Mouse (Mus musculus) heart, embryonic 12.5 days (tissue): ENCODE results near the gene Rab32. TPM values are rescaled to one million over a fixed set of nuclear protein-coding genes. Genes with fewer than 3 reads are reported as not detected.
"Not testable (repeated sequence)": the region's sequence is repeated elsewhere in the genome, so short reads cannot be mapped to it uniquely, and the experiment has no call there.

Experiments
- ATAC-seq: fragments of 200-750 bp; cut with Nextera tagmentation; 2 replicates; pipeline ENCODE4 v1.8.0; 2017; ENCODE audit warnings: moderate TSS enrichment, moderate library complexity; ENCODE audit not compliant: insufficient number of reproducible peaks, low FRiP score
- H3K27ac ChIP-seq: fragments of 300-500 bp; sonication (generic); 2 replicates; pipeline ENCODE4 v1.5.1; 2016; ENCODE audit warnings: mild to moderate bottlenecking, moderate library complexity; ENCODE audit not compliant: poor library complexity, severe bottlenecking
- H3K27me3 ChIP-seq: fragments of 300-500 bp; sonication (generic); replicated peaks from 2 replicates; pipeline ENCODE4 v1.6.1; 2016; ENCODE audit warnings: mild to moderate bottlenecking, moderate library complexity
- H3K36me3 ChIP-seq: fragments of 300-500 bp; sonication (generic); 2 replicates; pipeline ENCODE4 v1.6.1; 2016; ENCODE audit warnings: mild to moderate bottlenecking, moderate library complexity
- H3K4me1 ChIP-seq: fragments of 300-500 bp; sonication (generic); replicated peaks from 2 replicates; pipeline ENCODE4 v1.6.1; 2016; ENCODE audit warnings: mild to moderate bottlenecking
- H3K4me2 ChIP-seq: fragments of 300-500 bp; sonication (generic); 2 replicates; pipeline ENCODE4 v1.6.1; 2016; ENCODE audit warnings: mild to moderate bottlenecking, moderate library complexity
- H3K4me3 ChIP-seq: fragments of 300-500 bp; sonication (generic); 2 replicates; pipeline ENCODE4 v1.5.1; 2016; ENCODE audit warnings: mild to moderate bottlenecking
- H3K9ac ChIP-seq: fragments of 300-500 bp; sonication (generic); 2 replicates; pipeline ENCODE4 v1.6.1; 2016; ENCODE audit warnings: mild to moderate bottlenecking, moderate library complexity
- H3K9me3 ChIP-seq: fragments of 300-500 bp; sonication (generic); replicated peaks from 2 replicates; pipeline ENCODE4 v1.6.1; 2016; ENCODE audit warnings: mild to moderate bottlenecking, moderate library complexity
- WGBS: fragments of 180-500 bp; shearing (Covaris S2); methylation state at CpG from one replicate; pipeline ENCODE4 v1.1.7; 2016; 5-methylcytosine and 5-hydroxymethylcytosine counted together
- polyA plus RNA-seq: library from polyadenylated mRNA; unstranded; fragments of >200 nt; fragmentation: Nextera tagmentation; extraction: Ambion mirVana; gene quantifications from 2 replicates; pipeline ENCODE4 v1.2.1, GENCODE M21; 2016

Gene Rab32
- 11.0 and 11.6 TPM in 2 replicates for polyA plus RNA-seq

DNA sequence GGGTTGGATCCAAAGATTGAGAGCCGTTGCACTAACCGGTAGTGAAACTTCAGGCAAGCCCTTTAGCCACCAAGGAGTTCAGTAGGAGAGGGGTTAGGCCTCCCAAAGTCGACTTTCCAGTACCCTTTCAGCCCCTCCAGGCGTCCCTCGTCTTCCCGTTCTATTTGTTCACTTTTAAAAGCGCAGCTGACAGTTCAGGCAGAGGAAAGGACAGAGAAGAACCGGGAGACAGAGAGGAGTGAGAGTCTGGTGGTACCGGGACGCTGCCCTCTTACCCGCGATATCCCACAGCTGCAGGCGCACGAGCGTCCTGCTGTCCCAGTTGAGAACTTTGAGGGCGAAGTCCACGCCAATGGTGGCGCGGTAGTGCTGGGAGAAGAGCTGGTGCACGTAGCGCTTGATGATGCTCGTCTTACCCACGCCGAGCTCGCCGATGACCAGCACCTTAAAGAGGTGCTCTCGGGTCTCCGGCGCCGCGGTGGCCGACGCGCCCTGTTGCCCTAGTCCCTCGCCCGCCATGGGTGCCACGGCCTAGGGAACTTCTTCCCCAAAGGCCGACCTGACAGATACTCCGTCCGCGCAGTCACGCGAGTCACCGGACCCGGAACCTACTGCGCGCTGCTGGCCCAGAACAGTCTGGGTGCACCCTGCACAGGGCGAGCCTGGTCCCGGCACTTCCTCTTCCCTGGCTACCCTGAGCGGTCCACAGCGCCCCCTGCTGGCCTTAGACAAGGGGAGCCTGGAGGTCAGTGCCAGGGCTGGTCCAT is at the start of gene Rab32:
Rab32 (minus strand) TSS at position 696 of the 767 bp plus-strand sequence.
- Histone ChIP-seq H3K4me2 (peak within 1 kb of the TSS; percentile 91), H3K27me3 (no peaks in the 10 kb centered on the region), H3K36me3 (no peaks in the 10 kb centered on the region), H3K4me3 (peak within 1 kb of the TSS; percentile 73), H3K4me1 (no peaks in the 10 kb centered on the region), H3K9me3 (no peaks in the 10 kb centered on the region), H3K9ac (peak within 1 kb of the TSS; percentile 71), H3K27ac (no peak within 1 kb of the TSS)
- ATAC-seq, result peak; percentile 95
- WGBS, result under 1% methylated on average over 50 of the region's 51 CpGs

DNA sequence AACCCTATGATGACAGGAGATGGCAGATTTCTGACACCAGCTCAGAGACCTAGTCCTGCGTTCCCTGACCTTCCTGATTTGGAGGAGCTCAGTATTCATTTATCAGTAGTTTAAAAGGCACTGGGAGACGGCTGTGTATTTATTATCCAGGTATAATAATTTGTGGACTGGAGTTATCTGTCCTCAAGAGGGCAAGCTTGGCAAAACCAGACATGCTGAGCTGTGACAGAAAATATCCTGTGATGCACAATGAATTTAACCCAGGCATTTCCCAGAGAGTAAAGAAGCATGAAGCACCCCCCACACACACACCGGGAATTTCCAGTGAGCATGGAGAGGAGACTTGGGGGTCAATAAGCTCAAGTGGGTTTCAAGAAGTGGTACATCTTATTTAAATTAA is 42.7 kb upstream of the Rab32 start:
- no peaks in the 10 kb centered on the region for H3K27me3 ChIP-seq
- no peak overlapping the region for H3K9ac ChIP-seq
- 59% methylated on average over 3 of the region's 3 CpGs for WGBS
- H3K4me3 ChIP-seq, result no peak overlapping the region
- ATAC-seq, result no peak
- H3K9me3 ChIP-seq, result no peaks in the 10 kb centered on the region
- H3K27ac ChIP-seq, result no peak overlapping the region
- no peaks in the 10 kb centered on the region for H3K4me1 ChIP-seq
- H3K36me3 ChIP-seq, result no peaks in the 10 kb centered on the region
- no peak overlapping the region for H3K4me2 ChIP-seq

DNA sequence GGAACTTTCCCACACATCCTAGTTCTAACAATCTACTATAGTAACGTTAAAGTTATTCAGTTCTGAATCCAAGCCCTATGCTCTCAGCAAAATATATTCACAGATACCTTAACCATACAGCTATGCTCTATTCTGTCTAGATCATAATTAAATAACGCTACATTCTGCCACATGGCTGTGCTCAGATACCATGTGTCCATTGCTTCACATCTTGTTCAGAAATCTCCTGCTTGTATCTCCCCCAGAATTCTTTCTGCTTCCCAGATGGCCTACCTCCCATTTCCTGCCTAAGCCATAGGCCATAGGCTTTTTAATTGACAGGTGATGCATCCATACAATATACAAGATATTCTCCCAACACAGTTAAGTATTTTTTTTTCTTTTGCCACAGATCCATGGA is 39.4 kb upstream of the Rab32 start:
- not testable (repeated sequence) for H3K4me3 ChIP-seq, H3K36me3 ChIP-seq, ATAC-seq, H3K4me1 ChIP-seq, H3K4me2 ChIP-seq, H3K9me3 ChIP-seq, H3K9ac ChIP-seq, H3K27ac ChIP-seq, H3K27me3 ChIP-seq
- WGBS, result 84% methylated on average over 2 of the region's 2 CpGs

DNA sequence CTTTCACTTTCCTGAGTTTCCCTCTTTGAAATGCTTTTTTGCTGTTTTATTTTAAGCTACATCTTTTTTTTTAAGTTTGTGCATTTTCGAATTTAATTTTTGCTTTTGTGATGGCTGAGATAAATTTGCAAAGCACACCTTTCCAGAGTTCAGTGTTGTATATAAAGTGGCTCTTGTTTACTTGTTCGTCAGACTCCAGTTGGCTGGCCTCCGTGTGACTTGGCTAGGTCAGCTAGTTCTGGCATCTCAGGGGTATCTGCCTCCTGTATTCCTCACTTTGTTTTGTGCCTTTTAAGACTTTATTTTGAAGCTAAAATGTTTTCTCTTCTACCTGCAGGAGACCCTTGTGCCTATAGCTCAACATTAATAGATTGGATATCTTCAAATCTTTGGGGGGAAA is 22.7 kb upstream of the Rab32 start:
- ATAC-seq, result no peak
- Histone ChIP-seq H3K27me3 (no peaks in the 10 kb centered on the region), H3K36me3 (no peaks in the 10 kb centered on the region)

DNA sequence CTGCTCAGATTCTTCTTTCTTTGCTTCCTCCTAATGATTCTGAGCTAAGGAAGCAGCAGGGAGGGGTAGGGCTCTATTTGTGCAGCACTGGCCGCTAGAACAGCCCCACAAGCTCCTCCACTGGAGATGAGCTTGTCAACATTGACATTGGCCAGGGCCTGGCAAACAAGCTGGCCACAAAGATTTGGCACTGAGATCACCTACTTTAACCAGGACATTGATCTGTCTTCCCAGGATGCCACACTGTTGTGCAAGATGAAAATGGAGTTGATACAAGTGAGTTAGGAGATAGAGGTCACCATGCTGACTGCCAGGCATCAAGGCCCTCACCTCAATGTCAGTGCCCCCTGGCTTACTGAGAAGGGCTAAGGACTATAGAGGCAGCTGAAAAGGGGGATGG is 21.8 kb upstream of the Rab32 start:
- WGBS, result 54% methylated on average over 1 of the region's 1 CpGs
- ATAC-seq, result no peak
- Histone ChIP-seq H3K4me2 (no peak overlapping the region), H3K4me1 (no peaks in the 10 kb centered on the region), H3K27ac (no peak overlapping the region), H3K9me3 (peaks cover 5% of the 10 kb centered on the region), H3K9ac (no peak overlapping the region), H3K36me3 (no peaks in the 10 kb centered on the region), H3K4me3 (no peak overlapping the region), H3K27me3 (no peaks in the 10 kb centered on the region)

More for the DNA sequence above, 22.7 kb upstream of the Rab32 start:
- H3K27ac ChIP-seq, result no peak overlapping the region
- peaks cover 5% of the 10 kb centered on the region for H3K9me3 ChIP-seq
- no peak overlapping the region for H3K4me3 ChIP-seq
- H3K4me1 ChIP-seq, result no peaks in the 10 kb centered on the region
- no peak overlapping the region for H3K4me2 ChIP-seq
- WGBS, result 77% methylated on average over 3 of the region's 3 CpGs
- H3K9ac ChIP-seq, result no peak overlapping the region

DNA sequence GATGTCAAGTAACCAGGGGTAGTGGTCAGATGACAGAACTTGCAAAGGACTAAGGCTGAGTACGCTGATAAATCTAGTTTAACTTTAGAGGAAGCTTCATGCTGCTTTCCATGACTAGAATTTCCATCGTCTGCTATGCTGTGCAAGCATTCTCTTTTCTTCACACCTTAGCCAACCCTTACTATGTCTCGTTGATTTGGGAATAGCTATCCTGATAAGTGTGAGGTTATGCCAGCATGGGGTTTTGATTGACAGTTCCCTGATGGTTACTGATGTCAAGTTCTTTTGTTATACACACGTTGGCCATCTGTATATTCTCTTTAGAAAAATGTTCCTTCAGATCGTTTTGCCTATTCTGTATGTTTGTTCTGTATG is 259 bp upstream of the Rab32 start:
- H3K27ac ChIP-seq, result no peak overlapping the region
- H3K36me3 ChIP-seq, result no peaks in the 10 kb centered on the region
- ATAC-seq, result no peak
- H3K9ac ChIP-seq, result no peak overlapping the region
- no peaks in the 10 kb centered on the region for H3K27me3 ChIP-seq
- 32% methylated on average over 5 of the region's 5 CpGs for WGBS
- H3K4me1 ChIP-seq, result no peaks in the 10 kb centered on the region
- H3K4me2 ChIP-seq, result peak overlapping the region; percentile 91
- H3K9me3 ChIP-seq, result no peaks in the 10 kb centered on the region
- peak overlapping the region; percentile 73 for H3K4me3 ChIP-seq

DNA sequence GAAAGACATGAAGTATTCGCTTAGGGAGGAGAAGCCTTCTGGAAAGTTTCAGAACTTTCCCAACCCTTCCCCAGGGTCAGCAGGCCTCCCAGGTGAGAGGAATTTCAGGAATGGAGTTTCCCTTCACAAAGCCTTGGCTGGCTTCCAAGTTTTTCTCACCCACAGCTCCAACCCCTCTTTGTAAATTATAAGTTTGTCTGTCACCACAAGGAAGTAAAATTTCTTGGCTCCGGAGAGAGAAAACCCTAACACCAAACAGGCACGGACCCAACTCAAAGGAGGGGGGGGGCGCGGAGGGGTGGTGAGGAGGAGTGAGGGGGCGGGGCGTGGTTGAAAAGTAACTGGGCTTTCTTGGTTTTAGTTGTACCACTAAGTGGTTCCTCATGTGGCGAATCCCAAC is 980 bp downstream of the Rab32 start:
- H3K9ac ChIP-seq, result peak overlapping the region; percentile 71; the same call in 1 of the 2 replicates
- no peaks in the 10 kb centered on the region for H3K36me3 ChIP-seq
- H3K9me3 ChIP-seq, result no peaks in the 10 kb centered on the region
- ATAC-seq, result peak; percentile 54
- 4% methylated on average over 8 of the region's 8 CpGs for WGBS
- no peaks in the 10 kb centered on the region for H3K4me1 ChIP-seq
- peak overlapping the region; percentile 73 for H3K4me3 ChIP-seq
- peak overlapping the region; percentile 91 for H3K4me2 ChIP-seq
- H3K27ac ChIP-seq, result no peak overlapping the region
- H3K27me3 ChIP-seq, result no peaks in the 10 kb centered on the region

DNA sequence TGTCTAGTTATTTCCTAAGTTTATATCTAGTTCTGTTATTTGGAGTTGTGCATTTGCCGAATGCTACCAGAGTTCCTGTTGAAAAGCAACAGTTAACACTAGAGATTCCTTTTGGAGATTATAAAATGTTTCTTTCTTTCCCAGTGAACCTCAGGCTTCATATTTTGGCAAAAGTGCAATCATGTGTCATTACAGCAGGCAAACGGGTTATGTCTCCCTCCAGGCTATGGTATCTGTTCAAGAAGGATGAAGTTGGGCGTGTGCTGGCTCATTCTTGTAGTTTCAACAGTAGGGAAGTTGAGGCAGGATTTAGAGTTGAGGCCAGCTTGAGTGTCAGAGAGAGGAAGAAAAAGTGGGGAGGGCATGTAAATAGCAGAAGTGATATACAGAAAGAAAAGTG is 2.4 kb downstream of the Rab32 start:
- no peak overlapping the region for H3K4me3 ChIP-seq
- H3K4me1 ChIP-seq, result no peaks in the 10 kb centered on the region
- H3K36me3 ChIP-seq, result no peaks in the 10 kb centered on the region
- WGBS, result 78% methylated on average over 3 of the region's 3 CpGs
- no peak overlapping the region for H3K9ac ChIP-seq
- ATAC-seq, result no peak
- H3K27me3 ChIP-seq, result no peaks in the 10 kb centered on the region
- no peak overlapping the region for H3K4me2 ChIP-seq
- no peak overlapping the region for H3K27ac ChIP-seq
- no peaks in the 10 kb centered on the region for H3K9me3 ChIP-seq

DNA sequence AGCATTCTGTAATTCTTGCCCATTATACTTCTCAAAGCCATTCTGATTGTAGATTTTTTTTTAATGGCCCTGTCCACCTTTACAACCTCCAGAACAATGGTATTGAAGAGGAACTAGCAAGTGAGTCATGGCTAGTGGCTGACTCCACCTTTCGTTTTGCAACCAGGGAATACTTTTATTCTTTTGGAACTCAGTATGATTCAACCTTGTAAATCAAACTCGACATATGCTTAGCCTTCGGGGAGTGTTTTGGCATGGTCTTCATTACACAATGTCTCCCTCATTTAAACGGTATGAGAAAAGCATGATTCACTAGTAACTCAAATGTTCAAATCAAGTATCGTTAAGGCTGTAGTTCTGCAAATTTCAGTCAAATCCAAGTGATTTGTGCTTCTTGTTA is 2.8 kb downstream of the Rab32 start:
- Histone ChIP-seq H3K9me3 (no peaks in the 10 kb centered on the region), H3K4me2 (no peak overlapping the region), H3K4me3 (no peak overlapping the region), H3K36me3 (no peaks in the 10 kb centered on the region), H3K27ac (no peak overlapping the region), H3K27me3 (no peaks in the 10 kb centered on the region), H3K4me1 (no peaks in the 10 kb centered on the region), H3K9ac (no peak overlapping the region)
- WGBS, result 85% methylated on average over 5 of the region's 5 CpGs
- no peak for ATAC-seq

DNA sequence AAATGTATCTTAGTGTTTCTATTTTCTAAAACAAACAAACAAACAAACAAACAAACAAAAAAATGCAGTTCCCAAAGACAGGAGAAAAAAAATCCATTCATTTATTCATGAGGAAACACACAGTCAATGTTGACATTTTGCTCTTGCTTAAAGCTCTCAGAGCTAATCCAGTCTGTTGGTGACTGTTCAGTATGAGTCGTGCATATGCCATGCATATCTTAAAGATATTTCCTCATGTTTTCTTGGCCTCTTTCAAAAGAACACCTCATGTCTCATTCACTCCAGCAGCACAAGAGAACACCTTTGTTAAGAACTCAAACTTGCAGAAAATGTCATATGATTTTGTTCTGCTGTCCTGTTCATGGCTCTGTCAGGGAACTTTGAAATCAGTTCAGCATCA is 7.9 kb downstream of the Rab32 start:
- ATAC-seq, result no peak
- H3K4me2 ChIP-seq, result no peak overlapping the region
- WGBS, result 60% methylated on average over 1 of the region's 1 CpGs
- H3K9me3 ChIP-seq, result no peaks in the 10 kb centered on the region
- H3K27ac ChIP-seq, result no peak overlapping the region
- no peaks in the 10 kb centered on the region for H3K36me3 ChIP-seq
- no peak overlapping the region for H3K4me3 ChIP-seq
- H3K4me1 ChIP-seq, result no peaks in the 10 kb centered on the region
- no peaks in the 10 kb centered on the region for H3K27me3 ChIP-seq
- H3K9ac ChIP-seq, result no peak overlapping the region

DNA sequence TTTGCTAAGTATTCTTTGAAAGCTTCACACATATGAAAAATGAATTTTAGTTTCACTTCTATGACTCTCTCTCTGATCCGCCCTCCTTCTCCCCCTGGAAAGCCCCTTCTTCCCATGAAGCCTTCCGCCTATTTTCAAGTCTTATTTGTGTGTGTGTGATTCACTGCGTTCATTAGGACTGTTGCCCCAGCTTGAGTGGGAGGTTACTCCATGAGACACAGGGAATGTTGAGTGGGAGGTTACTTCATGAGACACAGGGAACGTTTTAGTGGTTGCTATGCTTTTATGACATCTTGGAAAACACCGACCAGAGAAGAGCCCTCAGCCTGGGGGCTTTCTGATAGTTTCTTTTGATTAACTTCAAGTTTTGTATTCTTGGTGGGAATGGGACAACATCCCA is 11.4 kb downstream of the Rab32 start:
- Histone ChIP-seq H3K36me3 (no peaks in the 10 kb centered on the region), H3K4me1 (no peaks in the 10 kb centered on the region), H3K9me3 (no peaks in the 10 kb centered on the region), H3K4me3 (no peak overlapping the region), H3K9ac (no peak overlapping the region), H3K4me2 (no peak overlapping the region), H3K27me3 (no peaks in the 10 kb centered on the region), H3K27ac (no peak overlapping the region)
- ATAC-seq, result no peak
- 57% methylated on average over 5 of the region's 5 CpGs for WGBS

DNA sequence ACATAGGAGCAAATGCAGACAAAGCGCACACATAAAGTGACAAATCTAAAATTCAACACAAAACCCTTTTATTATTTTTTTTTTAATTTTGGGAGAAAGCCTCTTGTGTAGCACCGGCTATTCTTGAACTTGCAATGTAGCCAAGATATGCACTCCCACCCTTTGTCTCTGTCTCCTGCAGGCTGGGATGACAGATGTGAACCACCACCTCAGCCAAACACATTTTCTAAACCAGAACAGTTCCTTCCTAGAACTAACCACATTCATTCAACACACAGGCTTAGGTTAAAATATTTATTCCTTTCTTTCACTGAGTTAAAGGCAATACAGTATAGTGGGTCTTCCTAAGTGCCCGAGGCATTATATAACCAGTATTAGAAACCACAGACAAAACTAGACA is 13.1 kb downstream of the Rab32 start:
- ATAC-seq, result no peak
- H3K9ac ChIP-seq, result no peak overlapping the region
- WGBS, result 86% methylated on average over 3 of the region's 3 CpGs
- no peak overlapping the region for H3K4me2 ChIP-seq
- no peak overlapping the region for H3K27ac ChIP-seq
- H3K4me3 ChIP-seq, result no peak overlapping the region
- no peaks in the 10 kb centered on the region for H3K9me3 ChIP-seq
- H3K4me1 ChIP-seq, result no peaks in the 10 kb centered on the region
- no peaks in the 10 kb centered on the region for H3K27me3 ChIP-seq
- no peaks in the 10 kb centered on the region for H3K36me3 ChIP-seq
